Mouse (Mus musculus) liver, adult (tissue): Measurements from ENCODE around the gene Klhl20.
A peak's percentile ranks its signal among the peaks of the same experiment; 100 is the strongest.

Experiments used
- GATA4 ChIP-seq: IDR thresholded peaks from 2 replicates; pipeline ENCODE4 v1.6.1; 2014; ENCODE audit warnings: mild to moderate bottlenecking, low read length; ENCODE audit not compliant: insufficient replicate concordance

Gene Klhl20

GRCm38 (mm10) chr1:161130726-161131664 lies at the start of gene Klhl20:
Klhl20 (minus strand) TSS chr1:161131511.
- TF ChIP-seq GATA4, result peak; percentile 44; the same call in 1 of the 2 replicates

- no peak for TF ChIP-seq GATA4
Observed at GRCm38 (mm10) chr1:161180674-161181073, 49.4 kb upstream of the Klhl20 start.

- TF ChIP-seq GATA4, result no peak
Observed at GRCm38 (mm10) chr1:161170651-161171050, 39.3 kb upstream of the Klhl20 start.

- TF ChIP-seq GATA4, result no peak
Observed at GRCm38 (mm10) chr1:161160266-161160665, 29.0 kb upstream of the Klhl20 start.

GRCm38 (mm10) chr1:161159214-161159613 lies 27.9 kb upstream of the Klhl20 start, which contains the start of gene Tex50:
Tex50 (minus strand) TSS chr1:161159314.
- no peak for TF ChIP-seq GATA4

GRCm38 (mm10) chr1:161156546-161156945 lies 25.2 kb upstream of the Klhl20 start:
- no peak for TF ChIP-seq GATA4

GRCm38 (mm10) chr1:161151098-161151497 lies 19.8 kb upstream of the Klhl20 start:
- TF ChIP-seq GATA4, result no peak

GRCm38 (mm10) chr1:161147888-161148287 lies 16.6 kb upstream of the Klhl20 start:
- TF ChIP-seq GATA4, result no peak

- TF ChIP-seq GATA4, result no peak
Observed at GRCm38 (mm10) chr1:161143216-161143615, 11.9 kb upstream of the Klhl20 start.

GRCm38 (mm10) chr1:161142531-161143159 lies 11.3 kb upstream of the Klhl20 start, which contains the start of gene Ankrd45:
Ankrd45 (plus strand) TSS chr1:161142691.
- no peak for TF ChIP-seq GATA4

- TF ChIP-seq GATA4, result no peak
Observed at GRCm38 (mm10) chr1:161140026-161140762, 8.9 kb upstream of the Klhl20 start.

GRCm38 (mm10) chr1:161139496-161139895 lies 8.2 kb upstream of the Klhl20 start:
- TF ChIP-seq GATA4, result no peak

- TF ChIP-seq GATA4, result no peak
Observed at GRCm38 (mm10) chr1:161126461-161126860, 4.8 kb downstream of the Klhl20 start.

- no peak for TF ChIP-seq GATA4
Observed at GRCm38 (mm10) chr1:161122661-161123418, 8.5 kb downstream of the Klhl20 start.

GRCm38 (mm10) chr1:161114591-161114990 lies 16.7 kb downstream of the Klhl20 start:
- no peak for TF ChIP-seq GATA4
